Mouse (Mus musculus): ENCODE data around the gene Lhfpl4.

- TF ChIP-seq POLR2A (IDR thresholded peaks at IDR 0.05; ENCODE audit: borderline replicate concordance, control insufficient read depth, low read depth, low read length) (no peak), CTCF (IDR thresholded peaks at IDR 0.05; ENCODE audit: control insufficient read depth, insufficient read depth, low read length) (no peak)
These were observed 49.9 kb downstream of the Lhfpl4 start for GRCm38 (mm10) chr6:113145249-113145648.
